Mouse (Mus musculus) kidney, adult 18-20 months (tissue): ENCODE measurements around the gene Tm6sf1.
"Not testable (repeated sequence)": the region's sequence is repeated elsewhere in the genome, so short reads cannot be mapped to it uniquely, and the experiment has no call there.

Experiments
- DNase-seq: peaks from one replicate; pipeline ENCODE4 v3.0.0; 2021

The Tm6sf1 gene

DNA sequence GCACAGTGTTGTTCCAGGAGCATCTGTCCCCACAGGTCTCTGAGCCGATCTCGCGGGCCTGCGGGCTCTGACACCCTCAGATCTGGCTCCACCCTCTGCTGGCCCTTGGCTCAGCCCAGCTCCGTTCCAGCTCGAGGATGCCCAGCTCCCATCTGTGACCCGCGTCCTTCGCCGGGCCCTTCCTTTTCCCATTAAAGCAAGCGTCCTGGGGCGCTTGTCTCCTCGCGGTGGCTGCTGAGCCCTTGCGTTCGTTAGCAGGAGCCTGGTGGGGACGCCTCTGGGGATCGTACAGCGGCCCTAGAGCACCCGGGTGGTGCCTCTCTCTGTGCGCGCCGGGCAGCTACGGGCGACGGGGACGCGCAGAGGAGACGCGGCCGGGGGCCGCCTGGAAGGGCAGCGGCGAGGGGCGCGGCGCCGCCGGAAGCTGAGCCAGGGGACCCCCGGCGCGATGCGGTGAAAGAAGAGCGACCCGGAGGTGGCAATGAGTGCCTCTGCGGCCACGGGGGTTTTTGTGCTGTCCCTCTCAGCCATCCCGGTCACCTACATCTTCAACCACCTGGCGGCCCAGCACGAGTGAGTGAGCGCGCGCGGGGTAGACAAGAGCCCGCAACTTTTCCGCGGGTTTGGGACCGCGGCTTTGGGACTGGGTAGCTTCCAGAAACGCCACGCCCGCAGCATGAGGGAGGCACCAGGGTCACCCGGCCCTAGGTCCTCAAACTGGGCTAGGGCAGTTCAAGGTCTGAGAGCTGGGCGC is at the start of gene Tm6sf1:
Tm6sf1 (plus strand) TSS at position 34 of the 754 bp plus-strand sequence.
- peak; percentile 38 for DNase-seq

- DNase-seq: no peak
These were observed 33.9 kb upstream of the Tm6sf1 start for GRCm38 (mm10) chr7:81824906-81825305.

DNA sequence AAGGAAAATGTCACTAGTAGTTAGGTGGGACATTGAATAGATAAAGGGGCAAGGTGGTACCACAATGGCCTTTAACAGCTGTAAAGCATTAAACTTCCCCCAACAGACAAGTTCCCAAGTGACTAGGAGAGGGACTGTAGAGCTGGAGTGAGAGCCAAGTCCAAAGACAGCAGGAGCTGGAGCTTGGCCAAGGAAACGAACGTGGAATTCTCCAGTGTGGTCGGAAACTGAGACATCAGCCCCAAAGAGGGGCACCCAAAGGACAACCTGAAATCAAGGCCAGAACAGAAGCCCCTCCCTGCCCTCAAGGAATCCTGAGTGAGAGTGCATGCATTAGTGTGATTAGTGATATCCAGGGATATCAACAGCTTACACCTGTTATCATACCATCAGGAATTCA is 33.4 kb upstream of the Tm6sf1 start:
- peak; percentile 54 for DNase-seq

GRCm38 (mm10) chr7:81827806-81828667 is 30.8 kb upstream of the Tm6sf1 start:
- DNase-seq: peak; percentile 17

- peak; percentile 77 for DNase-seq
These were observed 30.0 kb upstream of the Tm6sf1 start for GRCm38 (mm10) chr7:81828681-81829378.

DNA sequence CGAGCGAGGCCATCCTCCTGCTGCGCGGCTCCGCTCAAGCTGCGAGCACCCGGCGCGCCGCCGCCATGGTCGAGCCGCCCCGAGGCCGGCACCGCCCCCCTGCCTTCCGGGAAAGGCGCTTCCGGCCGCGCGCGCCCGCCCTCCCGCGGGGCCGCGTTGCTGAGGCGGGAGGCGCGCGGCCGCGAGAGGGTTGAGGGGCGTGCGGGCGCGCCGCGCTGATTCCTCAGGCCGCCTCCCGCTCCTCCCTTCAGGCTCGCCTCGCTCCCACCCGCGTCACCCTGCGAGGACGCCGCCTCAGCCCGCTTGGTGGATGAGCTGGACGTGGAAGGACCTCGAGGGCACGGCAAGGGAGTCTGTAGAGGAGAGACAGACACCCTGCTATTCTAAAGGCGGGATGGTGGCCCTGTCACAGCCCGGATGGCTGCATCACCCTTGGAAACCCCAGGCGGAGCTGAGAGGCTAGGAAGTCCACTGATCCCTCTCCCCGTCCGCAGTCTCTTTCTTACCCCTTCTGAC is 29.4 kb upstream of the Tm6sf1 start, which contains the start of gene Btbd1:
Btbd1 (minus strand) TSS at position 53 of the 516 bp plus-strand sequence.
- DNase-seq: peak; percentile 88

DNA sequence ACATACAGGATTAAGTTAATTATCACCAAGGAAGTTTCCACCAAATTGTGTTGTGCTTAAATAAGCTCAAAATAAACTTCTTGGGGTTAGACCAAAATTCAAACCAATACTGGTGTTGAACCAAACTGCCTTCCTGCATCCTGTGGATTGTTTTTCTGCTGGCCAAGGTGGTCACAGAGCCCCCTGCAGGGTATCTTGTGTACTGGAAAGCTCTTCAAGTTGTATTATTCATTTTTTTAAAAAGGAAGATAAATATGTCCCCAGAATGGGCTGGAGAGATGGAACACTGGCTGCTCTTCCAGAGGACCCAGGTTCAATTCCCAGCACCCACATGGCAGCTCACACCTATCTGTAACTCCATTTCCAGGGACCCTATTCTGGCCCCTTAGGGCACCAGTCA is 24.0 kb upstream of the Tm6sf1 start:
- no peak for DNase-seq

GRCm38 (mm10) chr7:81835430-81835829 is 23.4 kb upstream of the Tm6sf1 start:
- DNase-seq: no peak

- not testable (repeated sequence) for DNase-seq
These were observed 21.0 kb upstream of the Tm6sf1 start for GRCm38 (mm10) chr7:81837771-81838170.

- no peak for DNase-seq
These were observed 19.1 kb upstream of the Tm6sf1 start for GRCm38 (mm10) chr7:81839746-81840145.

- no peak for DNase-seq
These were observed 18.1 kb upstream of the Tm6sf1 start for GRCm38 (mm10) chr7:81840661-81841181.

GRCm38 (mm10) chr7:81841439-81841838 is 17.4 kb upstream of the Tm6sf1 start:
- peak; percentile 44 for DNase-seq

DNA sequence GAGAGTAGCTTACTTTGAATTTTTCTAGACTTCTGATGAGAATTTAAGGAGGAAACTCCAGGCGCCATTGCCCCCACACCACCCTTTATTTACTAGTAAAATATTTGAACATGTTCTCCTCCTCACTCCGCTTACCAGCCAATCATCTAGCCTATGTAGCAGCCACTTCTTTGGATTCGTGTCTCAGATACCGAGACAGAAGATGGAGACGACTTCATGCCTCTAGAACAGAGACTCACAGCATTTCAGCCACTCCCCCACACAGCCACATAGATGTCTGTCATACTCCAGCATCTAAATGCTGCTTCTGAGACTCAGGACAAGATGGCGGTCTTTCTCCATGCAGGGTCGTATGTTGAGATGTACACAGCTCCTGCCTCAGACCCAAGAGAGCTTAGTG is 16.7 kb upstream of the Tm6sf1 start:
- DNase-seq: no peak

GRCm38 (mm10) chr7:81842998-81843397 is 15.8 kb upstream of the Tm6sf1 start:
- DNase-seq: no peak

DNA sequence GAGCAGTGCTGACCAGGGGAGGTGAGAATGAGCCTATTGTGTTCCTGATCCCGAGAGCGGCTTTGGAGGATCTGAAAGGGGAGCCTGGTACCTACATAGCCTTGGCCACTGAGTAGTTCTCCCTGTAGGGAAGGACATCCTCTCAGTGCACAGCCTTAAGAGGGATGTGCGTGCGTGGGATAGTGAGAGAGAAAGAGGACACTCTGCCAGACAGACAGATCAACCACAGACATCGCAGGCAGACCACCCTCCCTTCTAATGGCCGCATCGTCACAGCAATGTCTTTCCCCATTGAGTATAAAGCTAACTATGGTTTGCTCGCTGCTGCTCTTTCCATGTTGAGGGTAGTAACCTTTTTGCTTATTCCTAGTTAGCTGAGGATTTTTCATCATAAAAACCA is 14.9 kb upstream of the Tm6sf1 start:
- DNase-seq: no peak

DNA sequence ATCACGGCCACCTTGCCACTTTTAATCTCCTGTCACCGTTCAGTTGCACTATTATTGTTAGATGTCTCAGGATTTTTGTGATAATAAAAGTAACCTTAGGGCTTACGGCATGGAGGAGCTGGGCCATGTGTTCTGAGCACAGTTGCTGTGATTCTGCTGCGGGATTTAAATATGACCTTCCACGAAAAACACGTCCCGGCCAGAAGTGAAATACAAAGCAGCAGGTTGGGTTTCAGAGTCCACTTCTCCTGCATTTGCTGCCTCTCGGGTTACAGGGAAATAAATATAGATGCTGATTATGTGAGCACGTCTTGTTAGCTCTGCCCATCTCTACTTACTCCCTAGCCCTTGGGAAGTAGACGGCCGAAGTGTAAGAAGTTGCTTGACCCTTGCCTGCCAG is 14.0 kb upstream of the Tm6sf1 start:
- DNase-seq: no peak

DNA sequence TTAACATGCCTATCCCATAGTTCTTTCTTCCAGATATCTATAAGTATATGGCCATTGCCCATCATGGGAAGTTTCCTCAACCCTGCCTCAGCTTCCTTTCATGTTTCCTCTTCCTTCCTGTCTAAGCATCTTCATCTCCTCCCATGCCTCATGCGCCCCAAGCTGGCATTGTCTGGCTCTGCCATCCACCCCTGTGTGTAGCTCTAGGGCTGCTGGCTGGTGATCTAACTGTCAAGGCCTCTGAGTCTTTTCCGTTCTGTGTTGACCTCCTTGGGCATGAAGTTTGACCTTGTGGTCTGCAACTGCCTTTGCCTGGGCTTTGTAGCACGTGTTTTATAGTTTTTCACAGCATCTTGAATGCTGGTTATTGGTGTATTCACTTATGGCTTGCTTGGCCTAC is 13.5 kb upstream of the Tm6sf1 start:
- DNase-seq: no peak

- DNase-seq: no peak
These were observed 12.8 kb upstream of the Tm6sf1 start for GRCm38 (mm10) chr7:81846008-81846407.

DNA sequence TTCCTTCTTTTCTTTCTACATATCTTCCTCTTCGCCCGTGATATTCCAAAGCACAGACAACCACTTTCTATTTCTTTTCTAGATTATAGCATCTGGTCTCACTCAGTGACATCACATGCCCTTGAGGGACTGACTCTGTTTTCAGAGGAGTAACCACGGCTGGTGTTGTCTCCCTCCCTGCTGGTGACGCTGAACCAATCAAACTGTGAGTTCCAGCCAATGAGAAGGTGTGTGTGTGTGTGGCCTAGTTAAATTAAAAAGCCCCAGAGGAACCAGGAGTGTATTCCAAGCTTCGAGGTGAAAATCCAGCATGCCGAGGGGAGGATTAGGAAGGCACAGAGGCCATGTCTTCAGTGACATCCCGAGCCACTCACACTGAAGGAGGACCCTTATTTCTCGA is 11.8 kb upstream of the Tm6sf1 start:
- DNase-seq: no peak

GRCm38 (mm10) chr7:81847777-81848176 is 11.0 kb upstream of the Tm6sf1 start:
- DNase-seq: no peak

DNA sequence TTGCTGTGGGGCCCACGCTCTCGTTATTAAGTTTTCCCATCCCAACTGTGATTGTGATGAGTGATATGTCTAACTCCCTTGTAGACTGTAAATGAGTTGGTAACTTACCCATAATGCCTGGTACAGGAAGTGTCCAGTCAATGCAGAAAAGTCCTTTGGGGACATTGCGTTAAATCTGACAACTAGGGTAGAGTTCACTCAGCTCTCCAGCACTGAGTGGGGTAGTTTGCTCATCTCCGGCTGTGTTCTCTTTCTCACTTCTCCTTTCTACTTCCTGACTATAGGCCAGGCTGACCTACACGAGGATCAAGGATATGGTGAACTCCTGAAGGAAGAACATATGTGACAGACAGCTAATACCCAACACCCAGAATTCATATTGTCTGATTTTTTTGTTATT is 9.6 kb upstream of the Tm6sf1 start:
- no peak for DNase-seq

- no peak for DNase-seq
These were observed 9.2 kb upstream of the Tm6sf1 start for GRCm38 (mm10) chr7:81849633-81850032.

- DNase-seq: no peak
These were observed 8.6 kb upstream of the Tm6sf1 start for GRCm38 (mm10) chr7:81850171-81850570.
